In genomic region chr16:62778282-62778681, GRCm38 (mm10) we compare ENCODE assay signal across 33 mouse cellular contexts. TPM values are rescaled to one million over a fixed set of nuclear protein-coding genes. Genes with fewer than 3 reads are reported as not detected.
DNase-seq lines count a peak whose midpoint lies in the region; ATAC-seq lines count a peak whose summit lies in the region.
"Had no signal": no experiment of that assay in that cellular context is flagged by ENCODE, and none has a peak within 500 bp of the region (broad histone marks: within the 10 kb centered on the region; RNA-seq: fewer than 3 reads in every experiment).

No protein-coding gene starts in this region.

- no peaks in the 10 kb centered on the region for H3K9me3 ChIP-seq in hindbrain, embryonic 12.5 days (replicated peaks)
- no peaks in the 10 kb centered on the region for H3K9me3 ChIP-seq in hindbrain, embryonic 11.5 days (ENCODE audit: control insufficient read depth, low read length)
- H3K9me3 ChIP-seq in neural tube, embryonic 13.5 days: no peaks in the 10 kb centered on the region
- H3K9me3 ChIP-seq in limb, embryonic 10.5 days (replicated peaks): no peaks in the 10 kb centered on the region
- H3K9me3 ChIP-seq: heart, embryonic 10.5 days; heart, embryonic 15.5 days; hindbrain, embryonic 13.5 days; midbrain, embryonic 13.5 days; neural tube, embryonic 15.5 days; stomach, embryonic 15.5 days had no signal

- WGBS in hindbrain, embryonic 12.5 days: 67% methylated on average over 10 of the region's 10 CpGs
- WGBS in hindbrain, embryonic 11.5 days: 77% methylated on average over 10 of the region's 10 CpGs
- WGBS in neural tube, embryonic 13.5 days: 65% methylated on average over 10 of the region's 10 CpGs
- 37% methylated on average over 10 of the region's 10 CpGs for WGBS in limb, embryonic 10.5 days

- H3K4me3 ChIP-seq in hindbrain, embryonic 12.5 days: no peak overlapping the region
- H3K4me3 ChIP-seq in hindbrain, embryonic 11.5 days (ENCODE audit: low read depth, low read length): no peak overlapping the region
- H3K4me3 ChIP-seq in neural tube, embryonic 13.5 days: no peak overlapping the region
- no peak overlapping the region for H3K4me3 ChIP-seq in limb, embryonic 10.5 days
- H3K4me3 ChIP-seq: erythroblast, embryonic 14.5 days; heart, embryonic 10.5 days; heart, embryonic 15.5 days; hindbrain, embryonic 13.5 days; midbrain, embryonic 13.5 days; neural tube, embryonic 15.5 days; stomach, embryonic 15.5 days had no signal

- H3K27me3 ChIP-seq in hindbrain, embryonic 12.5 days: no peaks in the 10 kb centered on the region
- H3K27me3 ChIP-seq in hindbrain, embryonic 11.5 days (ENCODE audit: control insufficient read depth, insufficient read depth, low read length): no peaks in the 10 kb centered on the region
- H3K27me3 ChIP-seq in neural tube, embryonic 13.5 days: peaks cover 11% of the 10 kb centered on the region
- peaks cover 6% of the 10 kb centered on the region; the same call in 1 of the 2 replicates for H3K27me3 ChIP-seq in limb, embryonic 10.5 days (ENCODE audit: low read depth, poor library complexity, severe bottlenecking)
- H3K27me3 ChIP-seq: heart, embryonic 15.5 days; hindbrain, embryonic 13.5 days; midbrain, embryonic 13.5 days; neural tube, embryonic 15.5 days; stomach, embryonic 15.5 days had no signal

- no peak for DNase-seq in hindbrain, embryonic 11.5 days (ENCODE audit: low spot score)
- DNase-seq in neural tube, embryonic 10.5 days (ENCODE audit: extremely low spot score, low spot score): no peak
- peak; percentile 66 for DNase-seq in limb, embryonic 10.5 days (ENCODE audit: low spot score)
- DNase-seq in layer of hippocampus, postnatal 10 days (ENCODE audit: low spot score in 2 of 2): no peak
- DNase-seq: adrenal gland, postnatal 25 days; B cell, adult 2 months; cerebellum, adult 18-20 months; cerebellum, postnatal 10 days; liver; lung, adult 2 months; lung, postnatal 10 days; retina, postnatal 1 day; right cerebral cortex, postnatal 25 days had no signal

- H3K27ac ChIP-seq in hindbrain, embryonic 12.5 days: no peak overlapping the region
- H3K27ac ChIP-seq in hindbrain, embryonic 11.5 days (ENCODE audit: low read depth, low read length): no peak overlapping the region
- no peak overlapping the region for H3K27ac ChIP-seq in neural tube, embryonic 13.5 days (replicated peaks)
- 0 out of 2 replicates have a peak overlapping the region, but pooled peaks have one; percentile 23 for H3K27ac ChIP-seq in limb, embryonic 10.5 days
- H3K27ac ChIP-seq: heart, embryonic 10.5 days; heart, embryonic 15.5 days; hindbrain, embryonic 13.5 days; liver, embryonic 14.5 days; macrophage; midbrain, embryonic 13.5 days; neural tube, embryonic 15.5 days; stomach, embryonic 15.5 days had no signal

- no peaks in the 10 kb centered on the region for H3K4me1 ChIP-seq in hindbrain, embryonic 12.5 days
- no peaks in the 10 kb centered on the region for H3K4me1 ChIP-seq in hindbrain, embryonic 11.5 days (replicated peaks; ENCODE audit: control insufficient read depth, insufficient read depth, low read length)
- peaks cover under 1% of the 10 kb centered on the region; the same call in 1 of the 2 replicates for H3K4me1 ChIP-seq in neural tube, embryonic 13.5 days (replicated peaks)
- H3K4me1 ChIP-seq in limb, embryonic 10.5 days: peaks cover 25% of the 10 kb centered on the region
- H3K4me1 ChIP-seq: heart, embryonic 10.5 days; heart, embryonic 15.5 days; midbrain, embryonic 13.5 days; neural tube, embryonic 15.5 days; stomach, embryonic 15.5 days had no signal

- H3K9ac ChIP-seq in hindbrain, embryonic 12.5 days: no peak overlapping the region
- no peak overlapping the region for H3K9ac ChIP-seq in hindbrain, embryonic 11.5 days (ENCODE audit: low read depth, low read length)
- H3K9ac ChIP-seq in neural tube, embryonic 13.5 days: no peak overlapping the region
- H3K9ac ChIP-seq: heart, embryonic 15.5 days; hindbrain, embryonic 13.5 days; liver, embryonic 14.5 days; midbrain, embryonic 13.5 days; neural tube, embryonic 15.5 days; stomach, embryonic 15.5 days had no signal

- ATAC-seq in hindbrain, embryonic 12.5 days (ENCODE audit: low FRiP score): 0 out of 2 replicates have a peak, but pooled peaks have one; percentile 14
- no peak for ATAC-seq in hindbrain, embryonic 11.5 days (ENCODE audit: low FRiP score)
- ATAC-seq in neural tube, embryonic 13.5 days (ENCODE audit: low read depth): 0 out of 2 replicates have a peak, but pooled peaks have one; percentile 63
- ATAC-seq: intestine, embryonic 16.5 days; midbrain, embryonic 13.5 days had no signal

- no peak overlapping the region for H3K4me2 ChIP-seq in hindbrain, embryonic 12.5 days (replicated peaks)
- no peak overlapping the region for H3K4me2 ChIP-seq in hindbrain, embryonic 11.5 days (replicated peaks; ENCODE audit: low read depth, low read length)
- H3K4me2 ChIP-seq in neural tube, embryonic 13.5 days: no peak overlapping the region
- H3K4me2 ChIP-seq: heart, embryonic 15.5 days; hindbrain, embryonic 13.5 days; midbrain, embryonic 13.5 days; neural tube, embryonic 15.5 days; stomach, embryonic 15.5 days had no signal

- 0 out of 2 replicates have a peak, but pooled peaks cover 3% of the 10 kb centered on the region for H3K36me3 ChIP-seq in hindbrain, embryonic 12.5 days
- H3K36me3 ChIP-seq in hindbrain, embryonic 11.5 days (ENCODE audit: control insufficient read depth, insufficient read depth, low read length): no peaks in the 10 kb centered on the region
- H3K36me3 ChIP-seq in neural tube, embryonic 13.5 days: peaks cover 3% of the 10 kb centered on the region; the same call in 1 of the 2 replicates
- 0 out of 2 replicates have a peak, but pooled peaks cover 10% of the 10 kb centered on the region for H3K36me3 ChIP-seq in limb, embryonic 10.5 days

RNA-seq across cellular contexts. Expression of gene Nsun3, which starts 8.3 kb away (rescaled TPM):
- polyA plus RNA-seq in hindbrain, embryonic 12.5 days (2016; fragmentation: Nextera tagmentation; extraction: Ambion mirVana): 10.5 and 12.6 TPM in 2 replicates
- 10.0 and 10.4 TPM in 2 replicates for polyA plus RNA-seq in hindbrain, embryonic 11.5 days (2014; fragmentation: Nextera tagmentation; extraction: Ambion mirVana)
- polyA plus RNA-seq in neural tube, embryonic 13.5 days (2015; fragmentation: Nextera tagmentation; extraction: Ambion mirVana): 10.8 TPM in 2 replicates
- polyA plus RNA-seq in limb, embryonic 10.5 days (2016; fragmentation: Nextera tagmentation; extraction: Ambion mirVana): 6.3 and 7.8 TPM in 2 replicates
- total RNA-seq in layer of hippocampus, postnatal 10 days (2021): 10 to 100 TPM; 10.4 to 13.2 TPM

RNA-seq across cellular contexts. Expression of gene Stx19, which starts 36.2 kb away (rescaled TPM):
- polyA plus RNA-seq in hindbrain, embryonic 12.5 days (2016; fragmentation: Nextera tagmentation; extraction: Ambion mirVana): 0.48 and 0.50 TPM in 2 replicates
- 0.17 and 0.56 TPM in 2 replicates for polyA plus RNA-seq in hindbrain, embryonic 11.5 days (2014; fragmentation: Nextera tagmentation; extraction: Ambion mirVana)
- 0.31 and 0.54 TPM in 2 replicates for polyA plus RNA-seq in neural tube, embryonic 13.5 days (2015; fragmentation: Nextera tagmentation; extraction: Ambion mirVana)
- polyA plus RNA-seq in limb, embryonic 10.5 days (2016; fragmentation: Nextera tagmentation; extraction: Ambion mirVana): 0.19 and 0.34 TPM in 2 replicates
- not detected for total RNA-seq in layer of hippocampus, postnatal 10 days (2021)
- total RNA-seq: adrenal gland, adult 18-20 months; adrenal gland, postnatal 25 days; common myeloid progenitor, adult 5-6 weeks; heart, postnatal 25 days; layer of hippocampus, adult 18-20 months; layer of hippocampus, postnatal 25 days; left cerebral cortex, adult 8-10 months; left cerebral cortex, postnatal 36 days; megakaryocyte-erythroid progenitor cell, adult 5-6 weeks had no signal
- polyA plus RNA-seq: erythroblast, embryonic 14.5 days; liver, embryonic 14.5 days; macrophage had no signal
